Mouse (Mus musculus) ES-E14 (cell line): ENCODE measurements at regions not wholly inside any gene's neighbourhood (a gene's known extent, or its start where the extent isn't known, plus 50 kb on each side); places are given as distances from the start of the nearest gene placed in this dataset.

Source experiments
- CHD2 ChIP-seq: IDR thresholded peaks from 2 replicates; pipeline ENCODE4 v1.6.1; 2014; ENCODE audit warnings: mild to moderate bottlenecking, low read depth, low read length, inconsistent platforms
- HCFC1 ChIP-seq: IDR thresholded peaks from 2 replicates; pipeline ENCODE4 v1.6.1; 2012; ENCODE audit warnings: low read length, inconsistent platforms, borderline replicate concordance; ENCODE audit not compliant: insufficient read depth
- MAFK ChIP-seq: IDR thresholded peaks from 2 replicates; pipeline ENCODE4 v1.6.1; 2014; ENCODE audit warnings: mild to moderate bottlenecking, low read depth, low read length, inconsistent platforms; ENCODE audit not compliant: insufficient read depth
- ZC3H11A ChIP-seq: IDR thresholded peaks from 2 replicates; pipeline ENCODE4 v1.6.1; 2012; ENCODE audit warnings: low read depth, mild to moderate bottlenecking, inconsistent platforms, low read length, borderline replicate concordance
- ZNF384 ChIP-seq: IDR thresholded peaks from 2 replicates; pipeline ENCODE4 v1.6.1; 2012; ENCODE audit warnings: low read depth, low read length, inconsistent platforms

GRCm38 (mm10) chr7:88940196-88940595 is 463.8 kb downstream of the Tmem135 start:
- TF ChIP-seq MAFK (no peak), HCFC1 (no peak), ZNF384 (no peak), CHD2 (no peak), ZC3H11A (no peak)
